Mouse (Mus musculus) stomach, postnatal 0 days (tissue): ENCODE measurements around the gene Jam3.

Experiments
- CTCF ChIP-seq: IDR thresholded peaks from 2 replicates; pipeline ENCODE4 v1.5.1; 2016; ENCODE audit warnings: antibody characterized with exemption, low read depth, mild to moderate bottlenecking, moderate library complexity
- EP300 ChIP-seq: optimal IDR thresholded peaks from 2 replicates; pipeline ENCODE3; 2016; ENCODE audit warnings: antibody characterized with exemption

DNA sequence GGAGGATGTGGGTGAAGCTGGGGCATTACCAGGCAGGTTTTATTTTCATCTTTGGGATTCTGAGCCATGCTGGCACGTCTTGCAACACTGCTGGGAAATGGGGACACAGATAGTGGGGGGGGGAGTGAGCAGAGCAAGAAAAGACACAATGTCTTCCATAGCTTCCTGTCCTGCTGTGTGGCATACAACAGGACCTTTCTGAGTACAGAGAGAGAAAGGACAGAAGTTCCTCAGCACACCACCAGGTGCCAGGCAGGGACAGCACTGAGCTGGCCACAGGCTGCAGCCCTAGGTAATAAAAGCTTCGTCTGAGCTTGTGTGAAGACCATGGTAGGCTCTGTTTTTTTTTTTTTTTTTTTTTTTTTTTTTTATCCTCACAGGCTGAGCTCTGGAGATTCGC lies 25.3 kb upstream of the Jam3 start:
- TF ChIP-seq CTCF (peak; percentile 46), EP300 (no peak)
